Comparison of ENCODE assay signal across 8 mouse cellular contexts in the genomic region with DNA sequence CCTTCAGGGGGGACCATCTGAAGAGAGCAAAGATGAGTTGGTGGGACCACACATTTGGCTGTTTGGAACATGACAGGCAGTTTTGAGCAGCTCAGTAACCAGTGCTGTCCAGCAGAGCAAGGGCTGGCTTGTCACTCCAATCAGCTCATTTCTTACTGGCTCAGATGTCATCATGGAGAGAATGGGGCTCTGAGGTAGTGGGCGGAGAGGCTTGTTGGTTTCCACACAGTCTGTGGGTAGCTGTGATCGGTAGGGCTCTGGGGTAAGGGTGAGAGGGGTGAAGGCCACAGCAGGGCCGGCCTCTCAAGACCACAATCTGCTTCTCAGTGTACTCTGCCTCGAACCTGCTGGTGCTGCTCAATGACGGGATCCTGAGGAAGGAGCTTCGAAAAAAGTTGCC. TPM values are rescaled to one million over a fixed set of nuclear protein-coding genes. Genes with fewer than 3 reads are reported as not detected.
DNase-seq lines count a peak whose midpoint lies in the region; ATAC-seq and TF ChIP-seq lines count a peak whose summit lies in the region.

No protein-coding gene starts in this region.

- DNase-seq in cerebellum, adult 2 months, result peak in 1 of 2 experiments; percentile 10
- no peak for DNase-seq in cerebellum, adult 18-20 months
- no peak for DNase-seq in testis, postnatal 10 days (ENCODE audit: low spot score)
- no peak for DNase-seq in limb, embryonic 14.5 days (ENCODE audit: low spot score)
- no peak for DNase-seq in stomach, postnatal 0 days (ENCODE audit: low spot score)
- no peak for DNase-seq in urinary bladder, postnatal 25 days (ENCODE audit: low spot score)
- no peak for DNase-seq in thymus, postnatal 4 days

- no peak for ATAC-seq in limb, embryonic 14.5 days (ENCODE audit: low FRiP score, low read depth)
- peak; percentile 13; the same call in 1 of the 2 replicates for ATAC-seq in stomach, postnatal 0 days (ENCODE audit: low FRiP score, low TSS enrichment)

- no peak for TF ChIP-seq EP300 in stomach, postnatal 0 days (optimal IDR thresholded peaks at IDR 0.05)

- TF ChIP-seq POLR2A in cerebellum, adult 2 months (IDR thresholded peaks at IDR 0.05; ENCODE audit: borderline replicate concordance, insufficient read depth, low read length), result no peak
- no peak for TF ChIP-seq POLR2A in testis, adult 2 months (IDR thresholded peaks at IDR 0.05; ENCODE audit: control insufficient read depth, low read depth, low read length)
- TF ChIP-seq POLR2A in limb, embryonic 14.5 days (IDR thresholded peaks at IDR 0.05; ENCODE audit: borderline replicate concordance, extremely low read depth, insufficient read depth, insufficient read length), result no peak

- no peaks in the 10 kb centered on the region for H3K9me3 ChIP-seq in limb, embryonic 14.5 days (ENCODE audit: control insufficient read depth, low read length)
- H3K9me3 ChIP-seq in stomach, postnatal 0 days (ENCODE audit: control insufficient read depth, low read length), result no peaks in the 10 kb centered on the region

- peak overlapping the region; percentile 99 for H3K4me2 ChIP-seq in limb, embryonic 14.5 days (replicated peaks; ENCODE audit: low read depth, low read length, severe bottlenecking)
- H3K4me2 ChIP-seq in stomach, postnatal 0 days (replicated peaks; ENCODE audit: low read depth), result peak overlapping the region; percentile 88

- H3K9ac ChIP-seq in limb, embryonic 14.5 days (ENCODE audit: low read depth, low read length, severe bottlenecking), result peak overlapping the region; percentile 58; the same call in 1 of the 2 replicates
- H3K9ac ChIP-seq in stomach, postnatal 0 days (ENCODE audit: low read length), result peak overlapping the region; percentile 79

- 78% methylated on average over 6 of the region's 6 CpGs for WGBS in cerebellum, adult 2 months
- WGBS in limb, embryonic 14.5 days, result 80% methylated on average over 6 of the region's 6 CpGs
- 79% methylated on average over 6 of the region's 6 CpGs for WGBS in stomach, postnatal 0 days

- H3K27ac ChIP-seq in cerebellum, adult 2 months (ENCODE audit: insufficient read depth, low read length), result no peak overlapping the region
- H3K27ac ChIP-seq in testis, adult 2 months (ENCODE audit: control insufficient read depth, insufficient read depth, low read depth, low read length), result no peak overlapping the region
- no peak overlapping the region for H3K27ac ChIP-seq in limb, embryonic 14.5 days (replicated peaks; ENCODE audit: low read depth, low read length)
- no peak overlapping the region; the same call in 1 of the 2 replicates for H3K27ac ChIP-seq in stomach, postnatal 0 days (replicated peaks)

- H3K4me3 ChIP-seq in cerebellum, adult 2 months (replicated peaks; ENCODE audit: insufficient read depth, low read depth, low read length), result peak overlapping the region; percentile 78
- peak overlapping the region; percentile 90 for H3K4me3 ChIP-seq in testis, adult 2 months (ENCODE audit: control insufficient read depth, low read depth, low read length)
- peak overlapping the region; percentile 63; the same call in 1 of the 2 replicates for H3K4me3 ChIP-seq in limb, embryonic 14.5 days (replicated peaks; ENCODE audit: low read length)
- H3K4me3 ChIP-seq in stomach, postnatal 0 days (ENCODE audit: low read depth, low read length), result peak overlapping the region; percentile 74

- H3K27me3 ChIP-seq in cerebellum, adult 2 months (ENCODE audit: control insufficient read depth, insufficient read depth, low read length), result no peaks in the 10 kb centered on the region
- no peaks in the 10 kb centered on the region for H3K27me3 ChIP-seq in testis, adult 2 months (ENCODE audit: control insufficient read depth, insufficient read depth, low read length)
- no peaks in the 10 kb centered on the region; the same call in 1 of the 2 replicates for H3K27me3 ChIP-seq in limb, embryonic 14.5 days (ENCODE audit: control insufficient read depth, insufficient read depth, low read length)
- H3K27me3 ChIP-seq in stomach, postnatal 0 days (ENCODE audit: control insufficient read depth, insufficient read depth, low read length), result no peaks in the 10 kb centered on the region

- no peaks in the 10 kb centered on the region; the same call in 1 of the 2 replicates for H3K36me3 ChIP-seq in testis, adult 2 months (ENCODE audit: control insufficient read depth, insufficient read depth, low read length)
- peaks cover 24% of the 10 kb centered on the region for H3K36me3 ChIP-seq in limb, embryonic 14.5 days (ENCODE audit: control insufficient read depth, insufficient read depth, low read length)
- H3K36me3 ChIP-seq in stomach, postnatal 0 days (ENCODE audit: control insufficient read depth, insufficient read depth, low read length), result peaks cover 13% of the 10 kb centered on the region; the same call in 1 of the 2 replicates

- H3K4me1 ChIP-seq in cerebellum, adult 2 months (ENCODE audit: control insufficient read depth, insufficient read depth, low read length), result peaks cover 21% of the 10 kb centered on the region
- peaks cover 19% of the 10 kb centered on the region for H3K4me1 ChIP-seq in testis, adult 2 months (ENCODE audit: control insufficient read depth, insufficient read depth, low read length)
- H3K4me1 ChIP-seq in limb, embryonic 14.5 days (ENCODE audit: control insufficient read depth, insufficient read depth, low read length), result peaks cover 20% of the 10 kb centered on the region
- peaks cover 5% of the 10 kb centered on the region; the same call in 1 of the 2 replicates for H3K4me1 ChIP-seq in stomach, postnatal 0 days (replicated peaks; ENCODE audit: control insufficient read depth, insufficient read depth)

- TF ChIP-seq CTCF in cerebellum, adult 2 months (IDR thresholded peaks at IDR 0.05; ENCODE audit: borderline replicate concordance, insufficient read depth, low read depth, low read length), result no peak
- no peak for TF ChIP-seq CTCF in testis, adult 2 months (IDR thresholded peaks at IDR 0.05; ENCODE audit: control insufficient read depth, insufficient read depth, insufficient replicate concordance, low read depth, low read length)
- TF ChIP-seq CTCF in stomach, postnatal 0 days (IDR thresholded peaks at IDR 0.05; ENCODE audit: low read depth), result no peak

RNA-seq across cellular contexts. Expression of a gene that starts 1.6 kb away (rescaled TPM):
- polyA plus RNA-seq in cerebellum, adult 2 months (2012; rRNA removed), result 0.62 and 1.4 TPM in 2 replicates
- polyA plus RNA-seq in testis, adult 2 months (2012; rRNA removed), result 11.2 and 11.8 TPM in 2 replicates
- 32.7 and 41.1 TPM in 2 replicates for polyA plus RNA-seq in limb, embryonic 14.5 days (2012; rRNA removed)
- 15.0 and 16.3 TPM in 2 replicates for polyA plus RNA-seq in limb, embryonic 14.5 days (2014; fragmentation: Nextera tagmentation; extraction: Ambion mirVana)
- polyA plus RNA-seq in stomach, postnatal 0 days (2015; fragmentation: Nextera tagmentation; extraction: Ambion mirVana), result 8.7 and 9.4 TPM in 2 replicates

RNA-seq across cellular contexts. Expression of a gene that starts 1.8 kb away (rescaled TPM):
- polyA plus RNA-seq in cerebellum, adult 2 months (2012; rRNA removed), result 60.7 and 63.5 TPM in 2 replicates
- polyA plus RNA-seq in testis, adult 2 months (2012; rRNA removed), result 89.9 and 91.5 TPM in 2 replicates
- polyA plus RNA-seq in limb, embryonic 14.5 days (2012; rRNA removed), result 26.4 and 30.6 TPM in 2 replicates
- 22.3 TPM in 2 replicates for polyA plus RNA-seq in limb, embryonic 14.5 days (2014; fragmentation: Nextera tagmentation; extraction: Ambion mirVana)
- polyA plus RNA-seq in stomach, postnatal 0 days (2015; fragmentation: Nextera tagmentation; extraction: Ambion mirVana), result 33.5 and 38.3 TPM in 2 replicates

RNA-seq across cellular contexts. Expression of a gene that starts 6.0 kb away (rescaled TPM):
- polyA plus RNA-seq in cerebellum, adult 2 months (2012; rRNA removed), result 6.4 and 6.9 TPM in 2 replicates
- polyA plus RNA-seq in testis, adult 2 months (2012; rRNA removed), result 565 and 772 TPM in 2 replicates
- polyA plus RNA-seq in limb, embryonic 14.5 days (2012; rRNA removed), result 3.1 and 3.5 TPM in 2 replicates
- 1.7 and 2.4 TPM in 2 replicates for polyA plus RNA-seq in limb, embryonic 14.5 days (2014; fragmentation: Nextera tagmentation; extraction: Ambion mirVana)
- polyA plus RNA-seq in stomach, postnatal 0 days (2015; fragmentation: Nextera tagmentation; extraction: Ambion mirVana), result 1.7 and 2.3 TPM in 2 replicates

RNA-seq across cellular contexts. Expression of a gene that starts 24.8 kb away (rescaled TPM):
- 349 TPM in 2 replicates for polyA plus RNA-seq in cerebellum, adult 2 months (2012; rRNA removed)
- polyA plus RNA-seq in testis, adult 2 months (2012; rRNA removed), result 23.2 and 28.4 TPM in 2 replicates
- 42.5 and 54.8 TPM in 2 replicates for polyA plus RNA-seq in limb, embryonic 14.5 days (2012; rRNA removed)
- polyA plus RNA-seq in limb, embryonic 14.5 days (2014; fragmentation: Nextera tagmentation; extraction: Ambion mirVana), result 12.9 and 13.8 TPM in 2 replicates
- 10.3 and 12.5 TPM in 2 replicates for polyA plus RNA-seq in stomach, postnatal 0 days (2015; fragmentation: Nextera tagmentation; extraction: Ambion mirVana)

RNA-seq across cellular contexts. Expression of a gene that starts 57.5 kb away (rescaled TPM):
- 79.4 and 81.8 TPM in 2 replicates for polyA plus RNA-seq in cerebellum, adult 2 months (2012; rRNA removed)
- 20.4 and 22.0 TPM in 2 replicates for polyA plus RNA-seq in testis, adult 2 months (2012; rRNA removed)
- polyA plus RNA-seq in limb, embryonic 14.5 days (2012; rRNA removed), result 27.2 and 33.5 TPM in 2 replicates
- polyA plus RNA-seq in limb, embryonic 14.5 days (2014; fragmentation: Nextera tagmentation; extraction: Ambion mirVana), result 30.2 and 34.8 TPM in 2 replicates
- polyA plus RNA-seq in stomach, postnatal 0 days (2015; fragmentation: Nextera tagmentation; extraction: Ambion mirVana), result 14.8 and 17.3 TPM in 2 replicates

Comparison
In these comparisons a context has a peak if more than half of its experiments do, and no peak if none do; other contexts are left out.
1. RNA of a gene that starts 6.0 kb away (polyA plus RNA-seq): 565 to 772 TPM in testis, adult 2 months; 6.4 to 6.9 TPM in cerebellum, adult 2 months, 1.7 to 3.5 TPM in limb, embryonic 14.5 days and 1.7 to 2.3 TPM in stomach, postnatal 0 days; every median in the first group is over 10 times any median in the second.
2. Peak in every context shown above with its lines, with median percentiles within 50 percentile points of each other: H3K4me3 ChIP-seq.